Mouse (Mus musculus) left cerebral cortex, postnatal 4 days (tissue): ENCODE results near the gene Rsl1d1. TPM values are rescaled to one million over a fixed set of nuclear protein-coding genes. Genes with fewer than 3 reads are reported as not detected.
A peak's percentile ranks its signal among the peaks of the same experiment; 100 is the strongest.
"Not testable (repeated sequence)": the region's sequence is repeated elsewhere in the genome, so short reads cannot be mapped to it uniquely, and the experiment has no call there.

Experiments
- DNase-seq: peaks from one replicate; pipeline ENCODE4 v3.0.0-alpha.2; 2022
- intact Hi-C: fragments of 180-260 bp; cut with DNase I; formaldehyde crosslinking; loops from one replicate; pipeline ENCODE4 v1.15.1; 2025
- microRNA-seq: library from miRNA; unstranded; fragments of <30 nt; microRNA quantifications from one replicate; pipeline ENCODE4 v1.2.0, GENCODE M21; 2022
- total RNA-seq, 2 experiments: library from RNA; stranded (reverse); gene quantifications; 2 replicates each; pipeline ENCODE4 v1.2.3; 2021

The Rsl1d1 gene
- total RNA-seq, 2 experiments from 2014 or later: 70.6 to 75.7 TPM

GRCm38 (mm10) chr16:11166431-11166830, 36.7 kb downstream of the Rsl1d1 start:
- no peak for DNase-seq
- intact Hi-C loops: no loop called here

- intact Hi-C loops: no loop called here
- no peak for DNase-seq
Measured at GRCm38 (mm10) chr16:11164695-11165255, 38.4 kb downstream of the Rsl1d1 start.

GRCm38 (mm10) chr16:11157721-11158120, 45.4 kb downstream of the Rsl1d1 start:
- DNase-seq, intact Hi-C loops: not testable (repeated sequence)

- intact Hi-C loops: no loop called here
- DNase-seq: no peak
Measured at GRCm38 (mm10) chr16:11154500-11154899, 48.6 kb downstream of the Rsl1d1 start.

GRCm38 (mm10) chr16:11143706-11144483, 59.2 kb downstream of the Rsl1d1 start:
- DNase-seq: peak; percentile 95
- intact Hi-C loops: loop anchor here (10.0 kb wide), 1 partner anchor 81 kb away; no protein-coding TSS in a partner anchor

Small RNA genes lying within 50 kb of the gene (microRNA-seq; reads per million reads assigned to microRNA genes)
- 15.1 reads per million, percentile 32 among the genes with 10 or more reads in this experiment for gene Gm23935

Other genes starting within 250 kb of the Rsl1d1 start
- gene Snn, start 142.4 kb downstream of the Rsl1d1 start, total RNA-seq: 100 to 1,000 TPM; 269 to 310 TPM
- gene Litaf, start 137.2 kb downstream of the Rsl1d1 start, total RNA-seq: 10 to 100 TPM; 12.1 to 13.8 TPM
- 10 to 100 TPM; 39.4 to 39.7 TPM for gene Txndc11, start 68.7 kb downstream of the Rsl1d1 start, total RNA-seq
- gene Zc3h7a, start 26.9 kb downstream of the Rsl1d1 start, total RNA-seq: 100 to 1,000 TPM in 1 of 2 experiments, 10 to 100 TPM in 1; 81.8 to 101 TPM
- 100 to 1,000 TPM; 116 to 125 TPM for gene Gspt1, start 51.0 kb upstream of the Rsl1d1 start, total RNA-seq
- gene Tnfrsf17, start 110.5 kb upstream of the Rsl1d1 start, total RNA-seq: not detected
- 10 to 100 TPM; 46.2 to 46.6 TPM for gene Snx29, start 119.6 kb upstream of the Rsl1d1 start, total RNA-seq